Mouse (Mus musculus): ENCODE measurements around the gene Bach2. TPM values are rescaled to one million over a fixed set of nuclear protein-coding genes. Genes with fewer than 3 reads are reported as not detected.

Bach2 gene
- polyA plus RNA-seq, 1 experiment from 2014 or later = 1.1 TPM

DNA sequence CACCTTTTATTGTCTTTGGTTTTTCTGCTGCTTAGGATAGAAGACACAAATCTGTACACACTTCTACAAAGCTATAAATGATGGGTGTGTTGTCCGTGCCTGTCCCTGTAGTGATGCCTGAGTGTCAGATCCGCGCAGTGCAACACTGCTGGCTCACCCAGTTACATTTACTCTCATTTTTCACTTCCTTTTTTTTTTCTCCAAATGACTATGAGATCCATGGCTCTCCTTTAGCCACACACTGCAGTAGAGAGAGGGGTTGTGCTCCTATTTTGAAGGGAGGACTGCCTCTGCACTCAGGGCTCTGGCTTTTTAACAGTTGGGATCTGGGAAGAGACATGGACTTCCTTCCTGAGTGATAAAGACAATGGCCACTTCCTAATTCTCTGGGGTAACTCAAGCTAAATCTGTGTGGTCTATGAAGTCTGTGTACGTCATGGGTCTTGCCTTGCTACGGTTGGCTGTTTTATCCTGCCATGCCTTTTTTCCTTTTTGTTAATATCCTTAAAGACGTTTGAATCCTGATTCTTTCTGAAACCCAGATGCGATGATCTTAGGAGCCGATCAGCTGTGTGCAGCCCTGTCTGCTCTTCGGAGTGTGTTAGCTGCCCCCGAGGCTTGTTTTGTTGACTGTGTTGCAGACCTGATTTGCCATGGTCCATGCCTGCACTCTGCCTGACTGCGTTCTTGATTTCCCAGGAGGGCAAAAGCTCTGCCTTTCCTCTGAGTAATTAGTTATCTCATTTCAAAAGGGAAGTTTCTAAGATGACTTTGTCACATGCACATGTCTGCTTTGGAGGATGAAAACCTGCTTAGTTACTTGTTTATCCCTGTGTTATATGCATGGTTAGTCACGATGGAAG, 120.2 kb downstream of the Bach2 start:
- Histone ChIP-seq H3K4me2 (replicated peaks; ENCODE audit: low read depth) (no peak overlapping the region), H3K9ac (ENCODE audit: low read depth, low read length) (no peak overlapping the region), H3K4me1 (replicated peaks; ENCODE audit: control insufficient read depth, insufficient read depth, low read length) (no peaks in the 10 kb centered on the region; the same call in 1 of the 2 replicates), H3K4me3 (ENCODE audit: low read depth, low read length) (no peak overlapping the region), H3K27ac (ENCODE audit: low read depth, low read length) (no peak overlapping the region), H3K9me3 (ENCODE audit: control insufficient read depth) (no peaks in the 10 kb centered on the region), H3K27me3 (replicated peaks; ENCODE audit: control insufficient read depth, insufficient read depth, low read length) (no peaks in the 10 kb centered on the region), H3K36me3 (ENCODE audit: control insufficient read depth, insufficient read depth) (no peaks in the 10 kb centered on the region)
- 67% methylated on average over 12 of the region's 12 CpGs for WGBS
- no peak for ATAC-seq
- no peak for TF ChIP-seq CTCF (IDR thresholded peaks at IDR 0.05; ENCODE audit: low read depth)

DNA sequence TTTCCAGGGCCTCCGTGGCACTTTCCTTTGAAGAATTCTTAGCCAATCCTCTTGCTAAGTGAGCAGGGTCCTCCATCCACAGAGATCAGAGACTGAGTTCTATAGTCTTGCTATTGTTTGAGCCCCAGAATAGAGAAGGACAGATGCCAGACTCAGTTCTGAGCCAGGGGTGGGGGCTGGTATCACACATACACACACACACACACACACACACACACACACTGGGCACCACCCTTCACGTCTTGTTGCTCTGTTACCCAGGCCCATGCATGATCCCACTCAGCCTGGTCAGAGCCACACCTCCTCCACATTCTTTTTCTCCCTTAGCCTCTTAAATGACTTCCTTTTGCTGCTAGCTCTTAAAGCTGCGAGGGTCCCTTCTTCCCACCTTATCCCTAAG, 121.0 kb downstream of the Bach2 start:
- Histone ChIP-seq H3K27ac (ENCODE audit: low read depth, low read length) (no peak overlapping the region), H3K9me3 (ENCODE audit: control insufficient read depth) (no peaks in the 10 kb centered on the region), H3K36me3 (ENCODE audit: control insufficient read depth, insufficient read depth) (no peaks in the 10 kb centered on the region), H3K9ac (ENCODE audit: low read depth, low read length) (no peak overlapping the region), H3K4me1 (replicated peaks; ENCODE audit: control insufficient read depth, insufficient read depth, low read length) (no peaks in the 10 kb centered on the region; the same call in 1 of the 2 replicates), H3K4me2 (replicated peaks; ENCODE audit: low read depth) (no peak overlapping the region), H3K27me3 (replicated peaks; ENCODE audit: control insufficient read depth, insufficient read depth, low read length) (no peaks in the 10 kb centered on the region), H3K4me3 (ENCODE audit: low read depth, low read length) (no peak overlapping the region)
- TF ChIP-seq CTCF (IDR thresholded peaks at IDR 0.05; ENCODE audit: low read depth) = no peak
- WGBS = 70% methylated on average over 3 of the region's 3 CpGs
- ATAC-seq = no peak

DNA sequence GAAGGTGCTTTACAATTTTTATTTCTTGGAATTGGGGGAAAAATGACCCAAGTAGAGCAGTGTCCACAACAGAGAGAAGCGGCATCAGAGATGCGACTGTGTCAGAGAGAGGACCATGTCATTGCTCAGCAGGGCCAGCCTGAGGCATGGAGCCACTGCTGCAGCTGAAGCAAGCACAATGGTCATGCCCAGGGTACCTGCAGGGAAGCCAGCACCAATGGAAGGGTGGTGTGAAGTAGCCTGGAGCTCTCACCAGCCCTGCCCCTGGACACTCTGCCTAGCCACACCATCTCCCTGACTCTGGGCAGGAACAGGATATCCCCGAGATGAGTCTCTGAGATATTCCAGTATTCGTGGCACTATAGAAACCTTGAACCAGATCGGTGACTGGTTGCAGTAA, 121.9 kb downstream of the Bach2 start:
- H3K27ac ChIP-seq (ENCODE audit: low read depth, low read length) = no peak overlapping the region
- no peak for TF ChIP-seq CTCF (IDR thresholded peaks at IDR 0.05; ENCODE audit: low read depth)
- H3K9ac ChIP-seq (ENCODE audit: low read depth, low read length) = no peak overlapping the region
- no peaks in the 10 kb centered on the region for H3K36me3 ChIP-seq (ENCODE audit: control insufficient read depth, insufficient read depth)
- no peak for ATAC-seq
- no peak overlapping the region for H3K4me3 ChIP-seq (ENCODE audit: low read depth, low read length)
- H3K27me3 ChIP-seq (replicated peaks; ENCODE audit: control insufficient read depth, insufficient read depth, low read length) = no peaks in the 10 kb centered on the region
- no peaks in the 10 kb centered on the region for H3K9me3 ChIP-seq (ENCODE audit: control insufficient read depth)
- peaks cover 4% of the 10 kb centered on the region; the same call in 1 of the 2 replicates for H3K4me1 ChIP-seq (replicated peaks; ENCODE audit: control insufficient read depth, insufficient read depth, low read length)
- no peak overlapping the region for H3K4me2 ChIP-seq (replicated peaks; ENCODE audit: low read depth)
- 85% methylated on average over 5 of the region's 5 CpGs for WGBS

DNA sequence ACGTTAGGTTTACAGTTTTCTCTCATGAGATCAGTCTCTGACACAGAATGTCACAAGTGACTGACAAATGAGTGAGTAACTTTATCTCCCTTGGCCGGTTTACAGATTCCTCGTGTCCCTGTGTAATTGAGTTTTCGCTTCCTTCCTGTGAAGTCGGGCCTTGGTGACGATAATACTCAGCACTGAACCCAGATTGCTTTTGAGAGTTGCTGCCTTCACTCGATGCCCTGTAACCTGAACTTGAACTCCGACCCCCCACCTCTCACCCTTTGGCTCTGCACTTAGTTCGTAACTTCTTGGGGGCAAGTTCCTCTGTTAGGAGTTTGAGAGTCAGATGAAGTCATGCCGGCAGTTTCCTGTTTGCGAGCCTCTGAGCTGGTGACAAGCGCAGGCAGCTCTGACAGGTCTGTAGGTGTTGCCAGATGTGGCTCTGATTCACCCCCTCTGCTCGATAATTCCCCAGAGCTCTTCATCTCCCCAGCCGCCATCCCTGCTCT, 124.9 kb downstream of the Bach2 start:
- WGBS = 65% methylated on average over 14 of the region's 14 CpGs
- TF ChIP-seq CTCF (IDR thresholded peaks at IDR 0.05; ENCODE audit: low read depth) = no peak
- H3K4me1 ChIP-seq (replicated peaks; ENCODE audit: control insufficient read depth, insufficient read depth, low read length) = peaks cover 4% of the 10 kb centered on the region; the same call in 1 of the 2 replicates
- no peaks in the 10 kb centered on the region for H3K36me3 ChIP-seq (ENCODE audit: control insufficient read depth, insufficient read depth)
- no peak for ATAC-seq
- no peak overlapping the region for H3K9ac ChIP-seq (ENCODE audit: low read depth, low read length)
- no peak overlapping the region for H3K4me3 ChIP-seq (ENCODE audit: low read depth, low read length)
- no peak overlapping the region for H3K27ac ChIP-seq (ENCODE audit: low read depth, low read length)
- H3K9me3 ChIP-seq (ENCODE audit: control insufficient read depth) = no peaks in the 10 kb centered on the region
- H3K4me2 ChIP-seq (replicated peaks; ENCODE audit: low read depth) = no peak overlapping the region
- H3K27me3 ChIP-seq (replicated peaks; ENCODE audit: control insufficient read depth, insufficient read depth, low read length) = no peaks in the 10 kb centered on the region

DNA sequence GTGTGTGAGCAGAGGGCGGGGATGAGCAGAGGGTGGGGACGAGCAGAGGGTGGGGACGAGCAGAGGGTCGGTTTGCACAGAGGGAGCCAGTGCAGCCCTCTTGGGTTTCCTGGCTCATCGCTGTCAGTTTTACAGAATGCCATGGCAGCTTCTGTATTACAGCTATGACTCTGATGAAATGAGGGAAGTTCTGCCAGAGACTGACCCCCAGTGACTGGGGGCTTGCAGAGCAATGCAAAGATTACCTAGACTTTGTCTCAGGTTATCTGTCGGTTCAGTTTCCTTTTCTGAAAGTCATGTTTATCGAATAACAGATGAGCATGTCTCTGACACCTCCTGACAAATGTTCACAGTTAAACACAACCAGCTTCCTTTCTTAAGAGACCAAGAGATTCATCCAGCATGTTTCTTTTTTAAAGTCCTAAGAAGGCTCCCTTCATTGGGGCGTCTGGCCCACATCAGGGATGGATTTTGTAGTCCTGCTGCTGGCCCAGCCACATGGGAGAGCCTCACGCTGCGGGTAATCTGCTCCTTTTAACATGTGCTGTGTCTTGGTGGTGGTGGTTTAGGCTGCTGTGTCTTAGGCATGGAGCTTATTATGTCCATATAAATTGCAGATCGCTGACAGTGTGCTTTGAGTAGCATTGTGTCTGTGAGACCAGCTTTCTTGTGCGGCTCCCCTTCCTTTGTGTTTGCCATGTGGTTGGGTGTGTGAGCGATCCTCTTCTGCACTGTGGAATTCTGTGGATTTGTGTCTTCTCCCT, 126.7 kb downstream of the Bach2 start:
- no peaks in the 10 kb centered on the region for H3K36me3 ChIP-seq (ENCODE audit: control insufficient read depth, insufficient read depth)
- no peaks in the 10 kb centered on the region for H3K9me3 ChIP-seq (ENCODE audit: control insufficient read depth)
- no peak overlapping the region for H3K4me2 ChIP-seq (replicated peaks; ENCODE audit: low read depth)
- H3K4me1 ChIP-seq (replicated peaks; ENCODE audit: control insufficient read depth, insufficient read depth, low read length) = 0 out of 2 replicates have a peak, but pooled peaks cover 4% of the 10 kb centered on the region
- no peak overlapping the region for H3K9ac ChIP-seq (ENCODE audit: low read depth, low read length)
- H3K27ac ChIP-seq (ENCODE audit: low read depth, low read length) = no peak overlapping the region
- H3K27me3 ChIP-seq (replicated peaks; ENCODE audit: control insufficient read depth, insufficient read depth, low read length) = no peaks in the 10 kb centered on the region
- WGBS = 47% methylated on average over 13 of the region's 13 CpGs
- no peak for ATAC-seq
- no peak for TF ChIP-seq CTCF (IDR thresholded peaks at IDR 0.05; ENCODE audit: low read depth)
- no peak overlapping the region for H3K4me3 ChIP-seq (ENCODE audit: low read depth, low read length)

DNA sequence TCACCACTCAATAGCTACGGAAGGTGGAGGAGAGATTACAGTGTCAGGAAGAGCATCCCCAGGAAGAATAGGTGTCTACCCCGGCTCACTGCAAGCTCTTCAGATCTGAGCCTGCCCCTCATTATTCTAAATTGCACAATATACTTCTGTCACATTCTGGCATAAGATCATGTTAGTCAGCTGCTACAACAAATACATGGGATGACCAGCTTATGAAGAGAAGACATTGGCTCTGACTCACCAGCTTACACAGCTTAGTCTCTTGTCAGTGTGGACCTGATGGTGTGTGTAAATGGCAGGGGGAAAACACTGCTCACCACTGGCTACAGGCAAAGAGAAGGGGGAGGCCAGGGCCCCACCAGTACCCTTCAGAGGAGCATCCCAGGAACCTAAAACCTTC, 127.6 kb downstream of the Bach2 start:
- H3K4me2 ChIP-seq (replicated peaks; ENCODE audit: low read depth) = no peak overlapping the region
- no peak overlapping the region for H3K27ac ChIP-seq (ENCODE audit: low read depth, low read length)
- H3K27me3 ChIP-seq (replicated peaks; ENCODE audit: control insufficient read depth, insufficient read depth, low read length) = no peaks in the 10 kb centered on the region
- H3K9ac ChIP-seq (ENCODE audit: low read depth, low read length) = no peak overlapping the region
- no peak for TF ChIP-seq CTCF (IDR thresholded peaks at IDR 0.05; ENCODE audit: low read depth)
- H3K9me3 ChIP-seq (ENCODE audit: control insufficient read depth) = no peaks in the 10 kb centered on the region
- H3K4me1 ChIP-seq (replicated peaks; ENCODE audit: control insufficient read depth, insufficient read depth, low read length) = 0 out of 2 replicates have a peak, but pooled peaks cover 4% of the 10 kb centered on the region
- no peak for ATAC-seq
- no peak overlapping the region for H3K4me3 ChIP-seq (ENCODE audit: low read depth, low read length)
- WGBS = 85% methylated on average over 2 of the region's 2 CpGs
- no peaks in the 10 kb centered on the region for H3K36me3 ChIP-seq (ENCODE audit: control insufficient read depth, insufficient read depth)
